Mouse (Mus musculus): Measurements from ENCODE around the gene Gm21987.

Gene Gm21987

GRCm38 (mm10) chr16:38341396-38342324 is 5.2 kb upstream of the Gm21987 start, which contains the start of gene Maats1:
Gene Maats1, minus strand, starts transcription at chr16:38342143.
- no peak for TF ChIP-seq GATA4 (IDR thresholded peaks at IDR 0.05; ENCODE audit: insufficient replicate concordance, low read length)

- TF ChIP-seq GATA4 (IDR thresholded peaks at IDR 0.05; ENCODE audit: insufficient replicate concordance, low read length), result no peak
Observed at GRCm38 (mm10) chr16:38344941-38345725, 1.7 kb upstream of the Gm21987 start.

- TF ChIP-seq GATA4 (IDR thresholded peaks at IDR 0.05; ENCODE audit: insufficient replicate concordance, low read length), result no peak
Observed at GRCm38 (mm10) chr16:38347588-38347987, 748 bp downstream of the Gm21987 start.

- TF ChIP-seq GATA4 (IDR thresholded peaks at IDR 0.05; ENCODE audit: insufficient replicate concordance, low read length), result no peak
Observed at GRCm38 (mm10) chr16:38348217-38348761, 1.4 kb downstream of the Gm21987 start.

GRCm38 (mm10) chr16:38349881-38350280 is 3.0 kb downstream of the Gm21987 start:
- no peak for TF ChIP-seq GATA4 (IDR thresholded peaks at IDR 0.05; ENCODE audit: insufficient replicate concordance, low read length)

- TF ChIP-seq GATA4 (IDR thresholded peaks at IDR 0.05; ENCODE audit: insufficient replicate concordance, low read length), result no peak
Observed at GRCm38 (mm10) chr16:38350361-38350855, 3.6 kb downstream of the Gm21987 start.

- TF ChIP-seq GATA4 (IDR thresholded peaks at IDR 0.05; ENCODE audit: insufficient replicate concordance, low read length), result no peak
Observed at GRCm38 (mm10) chr16:38350939-38351338, 4.1 kb downstream of the Gm21987 start.

- no peak for TF ChIP-seq GATA4 (IDR thresholded peaks at IDR 0.05; ENCODE audit: insufficient replicate concordance, low read length)
Observed at GRCm38 (mm10) chr16:38352031-38352430, 5.2 kb downstream of the Gm21987 start.

GRCm38 (mm10) chr16:38352851-38353250 is 6.0 kb downstream of the Gm21987 start:
- TF ChIP-seq GATA4 (IDR thresholded peaks at IDR 0.05; ENCODE audit: insufficient replicate concordance, low read length), result no peak

- TF ChIP-seq GATA4 (IDR thresholded peaks at IDR 0.05; ENCODE audit: insufficient replicate concordance, low read length), result no peak
Observed at GRCm38 (mm10) chr16:38353642-38354041, 6.8 kb downstream of the Gm21987 start.

DNA sequence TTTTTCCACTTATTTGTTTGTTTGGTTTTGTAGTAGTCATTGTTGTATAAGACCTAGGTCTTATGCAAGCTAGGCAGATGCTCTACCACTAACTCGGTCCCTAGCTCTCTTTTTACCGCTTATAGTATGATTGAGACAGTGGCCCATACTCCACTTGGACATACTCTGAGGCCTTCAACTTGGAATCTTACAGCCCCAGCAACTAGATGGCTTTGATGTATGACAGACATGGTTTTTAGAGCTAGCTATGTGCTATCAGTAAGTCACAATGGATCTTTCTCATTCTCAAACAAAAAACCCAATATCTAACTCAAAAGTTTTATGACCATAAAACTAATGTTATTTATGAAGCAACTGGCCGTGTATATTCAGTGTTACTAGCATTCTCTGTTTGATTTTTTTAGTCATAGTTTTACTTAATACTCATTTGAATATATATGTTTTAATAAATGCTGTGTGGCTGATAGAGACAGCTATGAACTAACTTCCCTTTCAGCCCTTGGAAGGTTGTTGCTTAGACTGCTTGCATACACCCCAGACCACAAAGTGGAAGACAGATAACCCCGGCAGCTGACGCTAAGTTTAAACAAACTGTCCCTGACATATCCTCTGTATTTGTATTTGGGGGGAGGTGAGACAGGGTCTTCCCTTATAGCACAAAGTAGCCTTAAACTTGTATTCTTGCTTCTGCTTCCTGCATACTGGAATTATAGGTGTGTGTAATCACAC is 7.5 kb downstream of the Gm21987 start:
- no peak for TF ChIP-seq GATA4 (IDR thresholded peaks at IDR 0.05; ENCODE audit: insufficient replicate concordance, low read length)

GRCm38 (mm10) chr16:38358256-38358812 is 11.5 kb downstream of the Gm21987 start:
- TF ChIP-seq GATA4 (IDR thresholded peaks at IDR 0.05; ENCODE audit: insufficient replicate concordance, low read length), result no peak

DNA sequence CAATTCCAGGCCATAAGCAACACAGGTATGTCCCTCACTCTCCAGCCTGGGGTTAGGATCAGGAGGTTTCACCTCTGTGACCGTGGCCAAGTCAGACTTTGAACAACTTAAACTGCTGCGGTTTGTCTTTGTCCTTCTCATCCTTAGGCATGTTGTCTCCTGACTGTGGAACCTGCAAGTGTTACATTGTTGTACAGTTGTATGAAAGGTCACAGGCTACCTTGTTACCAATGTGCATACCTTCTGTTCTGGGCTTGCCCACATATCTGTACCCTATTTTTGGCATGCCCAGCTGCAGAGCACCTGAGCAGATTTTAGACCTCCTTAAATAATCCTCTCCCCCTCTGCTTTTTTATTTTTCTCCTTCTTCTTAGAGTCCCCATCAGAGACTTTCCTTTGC is 12.4 kb downstream of the Gm21987 start:
- no peak for TF ChIP-seq GATA4 (IDR thresholded peaks at IDR 0.05; ENCODE audit: insufficient replicate concordance, low read length)

DNA sequence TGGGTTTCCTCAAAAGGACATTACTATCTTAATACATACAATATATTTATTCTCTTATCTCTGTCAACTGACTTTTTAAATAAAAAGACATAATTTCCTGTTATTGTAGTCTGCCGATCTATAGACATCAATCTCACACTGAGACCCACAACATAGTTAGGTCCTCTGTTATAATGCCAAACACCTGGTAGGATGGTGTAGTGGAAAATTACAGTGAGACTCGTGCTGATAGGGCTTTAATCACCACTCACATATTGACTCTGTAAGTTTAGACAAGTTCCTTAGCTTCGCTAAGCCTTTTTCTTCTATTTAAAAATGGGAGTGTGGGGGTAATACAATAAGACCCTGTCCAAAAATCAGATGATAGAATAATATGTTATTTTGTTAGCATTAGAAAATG is 13.0 kb downstream of the Gm21987 start:
- no peak for TF ChIP-seq GATA4 (IDR thresholded peaks at IDR 0.05; ENCODE audit: insufficient replicate concordance, low read length)

Data from liver, adult (tissue).